ENCODE assay signal across 28 mouse cellular contexts in genomic region chr17:61684524-61684923, GRCm38 (mm10).
"Had no signal": no experiment of that assay in that cellular context is flagged by ENCODE, and none has a peak within 500 bp of the region (broad histone marks: within the 10 kb centered on the region; RNA-seq: fewer than 3 reads in every experiment).

No protein-coding gene starts in this region.

- H3K9me3 ChIP-seq: embryonic facial prominence, embryonic 12.5 days; embryonic facial prominence, embryonic 13.5 days; forebrain, embryonic 10.5 days; forebrain, embryonic 12.5 days; forebrain, embryonic 13.5 days; forebrain, embryonic 15.5 days; heart, embryonic 10.5 days had no signal

- H3K4me3 ChIP-seq: embryonic facial prominence, embryonic 12.5 days; embryonic facial prominence, embryonic 13.5 days; erythroblast, embryonic 14.5 days; forebrain, embryonic 10.5 days; forebrain, embryonic 12.5 days; forebrain, embryonic 13.5 days; forebrain, embryonic 15.5 days; gastrocnemius, adult 2 months; heart, adult 2 months; heart, embryonic 10.5 days had no signal

- DNase-seq: cerebellum, adult 2 months; cerebellum, adult 8-10 months; cerebellum, adult 9-10 months; cerebellum, adult 9-11 months; cerebellum, postnatal 10 days; cerebellum, postnatal 14 days; cerebellum, postnatal 25 days; cerebellum, postnatal 36 days; embryo, embryonic 11 days; forebrain, postnatal 0 days; gastrocnemius, adult 2 months; gastrocnemius, postnatal 10 days; gastrocnemius, postnatal 14 days; gastrocnemius, postnatal 25 days; gastrocnemius, postnatal 36 days; heart, adult 11 months; heart, adult 18-20 months; heart, adult 2 months had no signal

- H3K27ac ChIP-seq: embryonic facial prominence, embryonic 12.5 days; embryonic facial prominence, embryonic 13.5 days; forebrain, embryonic 10.5 days; forebrain, embryonic 12.5 days; forebrain, embryonic 13.5 days; forebrain, embryonic 15.5 days; gastrocnemius, adult 2 months; heart, adult 2 months; heart, embryonic 10.5 days had no signal

- H3K4me1 ChIP-seq: embryonic facial prominence, embryonic 12.5 days; embryonic facial prominence, embryonic 13.5 days; forebrain, embryonic 10.5 days; forebrain, embryonic 12.5 days; forebrain, embryonic 13.5 days; forebrain, embryonic 15.5 days; heart, embryonic 10.5 days had no signal

- H3K36me3 ChIP-seq: embryonic facial prominence, embryonic 12.5 days; embryonic facial prominence, embryonic 13.5 days; forebrain, embryonic 10.5 days; forebrain, embryonic 12.5 days; forebrain, embryonic 15.5 days; heart, embryonic 10.5 days had no signal

- H3K4me2 ChIP-seq: embryonic facial prominence, embryonic 12.5 days; embryonic facial prominence, embryonic 13.5 days; forebrain, embryonic 12.5 days; forebrain, embryonic 13.5 days; forebrain, embryonic 15.5 days had no signal

- H3K27me3 ChIP-seq: embryonic facial prominence, embryonic 12.5 days; embryonic facial prominence, embryonic 13.5 days; forebrain, embryonic 12.5 days; forebrain, embryonic 13.5 days; forebrain, embryonic 15.5 days had no signal

- H3K9ac ChIP-seq: embryonic facial prominence, embryonic 12.5 days; embryonic facial prominence, embryonic 13.5 days; forebrain, embryonic 12.5 days; forebrain, embryonic 13.5 days; forebrain, embryonic 15.5 days; forebrain, postnatal 0 days had no signal

- ATAC-seq: forebrain, embryonic 13.5 days; forebrain, embryonic 14.5 days; forebrain, embryonic 15.5 days; forebrain, embryonic 16.5 days; forebrain, postnatal 0 days had no signal
